Mouse (Mus musculus): ENCODE data around the gene Ntsr1.

Ntsr1 gene

DNA sequence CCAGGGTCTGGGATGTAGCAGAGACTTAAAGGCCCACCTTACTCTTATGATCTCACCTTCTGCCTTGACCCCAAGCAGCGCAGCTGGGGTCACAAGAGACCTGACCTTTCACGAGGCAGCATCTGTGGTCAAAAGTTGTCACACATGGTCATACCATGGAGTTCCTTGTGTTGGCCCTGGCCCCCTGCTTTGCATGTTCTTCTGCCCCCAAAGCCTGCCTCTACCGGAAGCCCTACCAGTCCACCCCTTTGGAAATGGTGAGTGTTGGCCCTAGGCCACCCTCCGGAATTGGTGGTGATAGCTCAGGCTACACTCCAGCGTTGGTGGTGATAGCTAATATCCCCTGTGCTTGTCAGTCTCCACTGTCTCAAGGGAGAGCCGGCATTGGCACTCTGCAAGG lies 63.5 kb downstream of the Ntsr1 start:
- no peak for DNase-seq

DNA sequence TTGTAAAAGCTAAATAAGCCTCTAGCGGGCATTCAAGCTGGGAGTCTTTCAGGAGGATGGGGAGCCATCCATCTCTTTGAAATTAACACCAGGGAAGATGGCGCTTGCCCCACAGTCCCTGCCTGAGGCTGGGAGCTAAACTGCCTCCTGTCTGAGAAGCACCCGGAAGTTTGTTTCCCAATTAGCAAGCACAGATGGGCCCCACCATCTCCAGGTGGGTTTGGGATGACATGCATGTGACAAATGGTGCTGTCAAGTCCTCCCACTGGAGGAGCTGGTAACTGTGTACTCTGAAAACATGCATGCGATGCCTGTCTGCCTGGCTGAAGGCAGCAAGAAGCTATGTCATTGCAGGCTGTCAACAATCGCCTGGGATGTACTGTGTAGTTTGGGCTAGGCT lies 64.1 kb downstream of the Ntsr1 start:
- DNase-seq: no peak

DNA sequence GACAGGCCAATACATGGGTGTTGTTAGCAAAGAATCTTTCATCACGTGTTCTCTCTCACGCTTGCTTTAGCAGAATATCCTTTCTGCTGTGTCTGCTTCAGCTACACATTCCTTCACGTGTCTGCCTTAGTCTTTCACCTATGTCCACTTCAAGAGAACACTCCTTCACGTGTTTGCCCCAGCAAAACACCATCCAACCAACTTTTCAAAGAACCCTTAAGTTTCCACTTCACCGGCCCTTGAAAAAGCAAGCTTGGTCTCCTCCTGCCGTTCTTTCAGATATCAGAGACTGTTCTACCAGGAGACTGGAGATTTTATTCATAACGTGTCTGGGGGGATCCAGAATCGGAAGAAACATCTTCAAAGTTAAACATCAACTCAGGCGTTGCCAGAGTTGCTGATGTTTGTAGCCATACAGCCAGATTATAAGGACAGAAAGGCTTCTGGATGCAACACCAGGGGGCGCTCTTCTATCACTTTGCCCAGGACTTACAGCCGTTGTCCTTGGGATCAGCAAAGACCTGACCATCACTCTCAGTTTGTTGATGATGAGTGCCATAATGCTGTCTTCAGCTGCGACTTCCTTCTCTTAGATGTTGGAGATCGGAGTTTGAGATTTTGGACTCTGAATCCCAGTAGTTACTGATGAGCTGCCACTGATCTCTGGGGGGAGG lies 66.6 kb downstream of the Ntsr1 start:
- peak in 1 of 2 experiments; percentile 54 for DNase-seq

DNA sequence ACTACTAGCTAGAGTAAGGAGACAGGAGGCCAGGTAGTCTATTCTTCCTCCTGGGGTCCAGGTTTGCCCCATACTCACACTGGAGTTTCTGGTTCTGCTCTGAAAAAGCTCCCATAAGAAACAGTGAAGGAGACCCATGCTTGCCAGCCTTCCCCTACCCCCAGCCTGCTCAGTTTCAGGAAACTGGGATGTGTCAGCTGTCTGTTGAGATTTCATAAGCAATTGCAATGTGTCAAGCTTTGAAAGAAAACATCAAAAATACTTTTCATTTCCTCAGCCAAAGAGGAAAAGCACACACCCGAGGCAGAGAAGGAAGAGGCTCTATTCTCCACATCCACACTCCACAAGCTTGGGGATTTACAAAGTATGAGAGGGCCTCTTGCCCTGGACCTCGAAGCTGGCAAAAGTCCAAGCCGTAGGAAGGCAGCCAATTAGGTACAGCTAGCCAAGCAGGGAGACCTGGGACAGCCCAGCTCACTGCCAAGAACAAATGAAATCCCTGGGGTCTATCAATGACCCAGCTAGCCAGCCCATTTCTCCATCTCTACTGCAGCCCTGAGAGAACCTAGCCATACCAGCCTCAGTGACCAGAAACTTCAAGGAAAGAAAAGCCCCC lies 69.4 kb downstream of the Ntsr1 start:
- DNase-seq: peak; percentile 63 to 68

DNA sequence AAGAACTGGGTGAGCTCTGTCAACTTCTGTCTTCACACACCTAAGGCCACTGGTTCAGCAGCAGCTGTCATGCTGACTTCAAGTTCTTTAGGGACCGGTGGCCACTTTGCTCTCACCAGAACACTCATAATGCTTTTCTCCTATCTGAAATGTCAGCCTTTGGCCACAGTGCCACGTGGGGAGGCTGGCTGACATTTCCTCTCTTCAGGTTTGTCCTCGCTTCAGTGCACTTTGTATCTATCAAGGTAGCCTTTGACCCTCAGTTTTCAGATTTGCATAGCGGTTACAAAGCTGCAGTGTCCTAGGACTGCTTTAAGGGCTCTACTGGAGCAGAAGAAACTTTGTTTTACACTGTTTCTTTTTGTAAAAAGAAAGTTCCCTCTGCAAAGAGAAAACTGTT lies 76.7 kb downstream of the Ntsr1 start:
- no peak for DNase-seq

DNA sequence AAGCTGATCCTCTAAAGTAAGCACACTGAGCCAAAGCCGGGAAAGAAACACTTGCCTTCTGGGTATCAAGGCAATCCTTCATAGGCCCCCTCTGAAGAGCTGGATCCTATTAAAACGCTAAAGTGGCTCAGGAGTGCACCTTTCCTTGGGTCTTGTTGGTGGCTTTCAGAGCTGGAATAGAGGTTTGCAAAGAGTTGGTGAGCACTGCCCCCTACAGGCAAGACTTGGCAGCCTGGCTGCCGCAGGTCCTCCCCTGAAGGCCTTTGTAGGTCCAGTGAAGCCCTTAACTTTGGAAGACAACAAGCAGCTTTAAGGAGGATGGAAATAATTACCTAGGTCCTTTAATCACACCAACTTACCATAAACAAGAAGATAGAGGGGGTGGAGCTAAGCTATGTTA lies 78.9 kb downstream of the Ntsr1 start:
- peak; percentile 40 to 76 for DNase-seq

DNA sequence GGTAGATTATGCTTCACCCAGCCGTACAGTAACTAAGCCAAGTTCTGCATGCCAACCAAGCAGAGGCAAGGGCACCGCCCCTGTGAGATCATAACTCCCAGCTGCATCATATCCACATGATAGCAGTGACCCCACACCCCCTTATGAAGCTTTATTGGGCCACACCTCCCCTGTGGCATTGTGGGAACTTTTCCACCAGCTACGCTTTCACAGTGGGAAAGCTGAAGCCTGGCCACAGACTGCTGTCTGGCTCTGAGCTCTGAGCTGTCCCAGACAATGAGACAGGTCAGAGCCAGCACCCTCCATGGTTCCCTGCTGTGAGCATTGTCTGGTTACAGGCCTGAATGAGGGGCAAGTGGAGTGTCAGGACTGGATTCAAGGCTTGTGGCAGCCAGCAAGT lies 81.2 kb downstream of the Ntsr1 start, which contains the start of gene Mrgbp:
TSS of gene Mrgbp (plus strand) at position 303 of the 400 bp plus-strand sequence.
- DNase-seq: no peak

DNA sequence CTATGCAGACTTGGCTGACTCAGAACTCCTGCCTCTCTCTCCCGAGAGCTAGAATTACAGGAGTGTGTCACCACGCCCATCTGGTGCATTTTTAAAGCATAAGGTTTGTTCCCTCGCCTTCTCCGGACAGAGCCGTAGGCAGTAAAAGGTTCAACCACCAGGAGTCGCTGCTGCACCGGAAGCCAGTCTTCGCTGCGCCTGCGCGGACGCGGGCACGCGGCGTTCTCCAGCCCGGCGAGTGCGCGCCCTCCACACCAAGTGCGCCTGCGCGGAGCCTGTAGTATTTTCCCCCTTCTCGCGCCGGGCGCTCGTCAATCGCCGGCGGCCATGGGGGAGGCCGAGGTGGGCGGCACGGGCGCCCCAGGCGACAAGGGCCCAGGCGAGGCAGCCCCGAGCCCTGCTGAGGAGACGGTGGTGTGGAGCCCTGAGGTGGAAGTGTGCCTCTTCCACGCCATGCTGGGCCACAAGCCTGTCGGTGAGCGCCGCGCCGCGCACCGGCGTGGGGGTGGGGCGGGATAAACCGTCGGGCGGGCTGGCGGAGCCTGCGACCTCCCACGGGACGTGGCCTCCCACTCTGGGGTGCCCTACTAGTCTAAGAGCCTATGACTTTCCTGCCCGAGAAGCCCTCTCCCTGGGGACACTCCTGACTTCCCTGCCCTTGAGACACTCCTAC lies 82.8 kb downstream of the Ntsr1 start:
- DNase-seq: peak; percentile 96 to 98

DNA sequence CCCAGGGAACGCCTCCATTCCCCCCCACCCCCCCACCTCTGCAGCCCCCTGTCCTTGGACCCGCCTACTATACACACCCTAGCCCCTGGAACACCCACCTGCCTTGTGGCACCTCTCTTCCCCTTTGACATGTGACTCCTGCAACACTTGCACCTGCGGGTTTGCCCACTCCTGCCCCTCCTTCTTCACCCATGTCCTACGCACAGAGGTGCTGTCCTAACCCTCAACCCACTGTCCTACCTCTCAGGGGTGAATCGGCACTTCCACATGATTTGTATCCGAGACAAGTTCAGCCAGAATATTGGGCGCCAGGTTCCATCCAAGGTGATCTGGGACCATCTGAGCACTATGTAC lies 83.4 kb downstream of the Ntsr1 start:
- peak in 1 of 2 experiments; percentile 31 for DNase-seq

DNA sequence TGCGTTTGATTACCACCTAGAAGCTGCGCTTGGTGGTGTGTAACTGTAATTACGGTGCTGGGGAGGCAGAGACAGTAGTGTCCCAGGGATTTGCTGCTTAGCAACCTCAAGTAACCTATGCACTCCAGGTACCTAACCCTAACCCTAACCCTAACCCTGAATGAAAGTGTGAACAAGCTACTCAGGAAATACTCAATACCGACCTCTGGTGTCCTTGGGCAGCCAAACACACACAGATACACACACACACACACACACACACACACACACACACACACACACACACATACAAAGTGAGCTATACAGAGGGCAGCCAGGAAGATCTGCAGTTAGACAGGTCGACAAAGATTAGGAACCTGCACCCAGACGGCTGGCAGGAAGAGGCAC lies 89.0 kb downstream of the Ntsr1 start:
- DNase-seq: no peak

DNA sequence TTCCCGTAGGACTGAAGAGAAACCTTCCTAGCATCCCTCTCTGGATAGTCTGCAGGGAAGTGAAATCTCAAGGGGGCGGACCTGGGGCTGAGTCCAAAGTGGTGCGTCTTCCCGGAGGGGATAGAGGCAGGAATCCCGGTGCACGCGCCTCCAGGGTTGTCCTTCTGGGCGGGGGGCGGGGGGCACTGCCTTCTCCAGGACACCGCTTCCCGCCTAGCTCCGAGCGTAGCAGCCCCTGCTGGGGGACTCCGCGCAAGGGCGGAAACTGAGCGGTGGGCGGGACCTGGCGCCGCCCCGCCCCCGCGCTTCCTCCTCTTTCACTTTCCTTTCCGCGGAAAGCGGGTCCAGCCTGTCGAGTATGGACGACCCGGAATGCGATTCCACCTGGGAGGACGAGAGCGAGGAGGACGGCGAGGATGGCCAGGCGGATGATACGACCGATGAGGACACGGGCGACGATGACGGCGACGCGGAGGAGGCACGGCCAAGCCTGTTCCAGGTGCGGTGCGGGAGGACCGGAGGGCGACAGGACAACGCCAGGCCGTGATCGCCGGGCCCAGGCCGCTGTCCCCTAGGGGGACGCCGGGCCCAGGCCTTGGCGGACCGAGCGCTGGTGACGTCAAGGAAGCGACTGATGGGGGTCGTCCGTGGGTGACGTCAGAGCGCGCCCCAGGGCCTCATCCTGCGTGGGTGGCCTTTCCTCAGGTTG lies 89.5 kb downstream of the Ntsr1 start, which contains the start of gene Ogfr:
TSS of gene Ogfr (plus strand) at position 123 of the 709 bp plus-strand sequence.
- DNase-seq: peak; percentile 63 to 77

Data from kidney, adult 8-10 months (tissue).